Mouse (Mus musculus) frontal cortex, postnatal 36 days (tissue): ENCODE data around the gene Herc3.
A peak's percentile ranks its signal among the peaks of the same experiment; 100 is the strongest.

ENCODE experiments used
- DNase-seq, 2 experiments: peaks; one replicate each; pipeline ENCODE4 v3.0.0; 2022; ENCODE audit warnings: low spot score in 2 of 2

Herc3 gene

DNA sequence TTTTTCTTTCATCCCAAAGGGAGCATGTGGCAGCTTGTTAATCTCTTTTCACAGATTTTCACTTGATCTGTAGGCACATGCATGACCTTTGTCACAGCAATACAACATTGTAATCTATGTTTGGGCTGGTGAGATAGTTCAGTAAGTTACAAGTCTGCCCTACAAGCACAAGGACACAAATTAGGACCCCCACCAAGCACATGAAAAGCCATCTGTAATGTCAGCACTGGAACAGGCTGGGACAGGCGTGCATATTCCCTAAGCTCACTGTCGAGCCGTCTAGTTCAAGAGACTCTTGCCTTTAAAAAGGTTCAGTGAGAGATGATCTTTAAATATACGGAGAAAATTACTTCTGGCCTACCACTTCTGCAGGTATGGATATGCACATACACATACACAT lies 28.3 kb downstream of the Herc3 start:
- DNase-seq = no peak

DNA sequence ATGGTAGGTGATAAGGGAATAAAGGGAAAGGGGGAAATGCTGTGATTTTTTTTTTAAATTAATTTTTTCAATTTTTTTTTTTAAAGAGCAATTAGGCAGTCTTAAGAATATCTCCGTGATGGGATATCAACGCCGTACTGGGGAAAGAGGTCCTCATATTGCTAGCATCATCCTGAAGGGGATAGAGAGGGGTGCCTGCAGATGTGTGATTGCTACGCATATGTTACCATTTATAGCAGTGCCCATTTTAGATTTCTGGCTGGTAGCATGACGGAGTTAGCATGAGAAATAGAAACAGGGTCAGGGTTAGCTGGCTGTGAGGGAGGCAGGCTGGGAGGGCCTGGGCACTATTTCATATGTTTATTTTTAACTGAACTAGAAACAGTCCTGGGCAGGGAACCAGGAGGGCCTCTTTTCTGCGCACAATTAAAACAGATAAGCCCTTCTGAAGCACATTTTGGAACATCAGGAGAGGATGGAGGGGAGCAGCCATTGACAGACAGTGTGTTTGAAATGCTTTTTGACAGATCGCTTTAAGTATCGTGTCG lies 31.3 kb downstream of the Herc3 start:
- DNase-seq = no peak

DNA sequence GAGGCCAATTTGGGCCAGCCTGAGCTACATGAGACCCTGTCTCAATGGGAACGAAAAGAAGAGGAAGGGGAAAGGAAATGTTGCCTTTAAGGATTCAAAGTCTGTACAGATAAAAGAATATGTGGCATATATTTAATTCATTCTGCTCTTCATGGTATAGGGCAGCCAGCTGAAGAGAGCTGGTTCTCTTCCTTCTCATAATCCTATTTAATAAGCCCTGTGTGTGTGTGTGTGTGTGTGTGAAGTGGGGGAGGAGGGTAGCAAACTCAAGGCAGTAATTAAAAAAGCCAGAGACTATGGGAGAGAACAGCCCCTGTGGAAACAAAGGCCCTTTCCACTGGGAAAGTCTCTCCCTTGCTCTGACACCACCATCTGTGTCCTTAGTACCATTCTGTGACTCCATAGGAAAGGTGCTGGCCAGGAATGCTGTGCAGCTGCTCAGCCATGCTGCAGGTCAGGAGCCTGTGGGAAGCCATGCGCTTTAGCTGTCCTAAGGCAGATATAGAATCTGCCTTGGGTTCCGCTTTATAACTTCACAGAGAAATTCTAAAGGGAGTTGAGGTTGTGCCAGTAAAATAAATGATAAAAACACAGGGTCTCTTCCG lies 32.5 kb downstream of the Herc3 start:
- no peak for DNase-seq

DNA sequence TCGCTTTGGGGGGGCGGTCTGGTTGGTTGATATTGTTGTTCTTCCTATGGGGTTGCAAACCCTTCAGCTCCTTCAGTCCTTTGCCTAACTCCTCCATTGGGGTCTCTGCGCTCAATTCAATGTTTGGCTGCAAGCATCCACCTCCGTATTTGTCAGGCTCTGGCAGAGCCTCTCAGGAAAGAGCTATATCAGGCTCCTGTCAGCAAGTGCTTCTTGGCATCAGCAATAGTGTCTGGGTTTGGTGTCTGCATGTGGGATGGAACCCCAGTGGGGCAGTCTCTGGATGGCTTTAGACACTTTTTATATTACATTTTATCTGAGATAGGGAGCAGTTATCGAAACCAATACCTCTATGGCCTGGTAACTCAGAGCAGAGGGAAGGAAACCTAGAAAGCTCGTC lies 36.6 kb downstream of the Herc3 start:
- DNase-seq = peak in 1 of 2 experiments; percentile 61

DNA sequence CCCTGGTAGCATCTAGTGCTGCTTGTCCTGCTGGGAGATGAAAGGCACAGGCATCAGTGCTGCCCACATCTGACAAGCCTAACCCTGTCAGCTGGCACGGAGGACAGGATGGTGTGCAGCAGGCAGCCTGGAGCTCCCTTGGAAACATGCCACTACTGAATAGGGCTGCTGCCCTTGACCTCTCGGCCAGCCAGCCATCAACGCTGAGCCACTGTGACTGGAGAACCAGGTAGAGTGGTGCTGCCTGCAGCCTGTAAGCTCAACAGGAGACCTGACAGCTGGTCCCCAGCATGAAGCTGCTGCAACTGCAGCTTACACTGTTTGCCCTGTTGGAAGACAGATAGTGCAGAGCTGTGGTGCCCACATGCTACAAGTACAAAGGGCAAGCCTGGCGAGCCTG lies 48.3 kb downstream of the Herc3 start:
- DNase-seq = no peak

DNA sequence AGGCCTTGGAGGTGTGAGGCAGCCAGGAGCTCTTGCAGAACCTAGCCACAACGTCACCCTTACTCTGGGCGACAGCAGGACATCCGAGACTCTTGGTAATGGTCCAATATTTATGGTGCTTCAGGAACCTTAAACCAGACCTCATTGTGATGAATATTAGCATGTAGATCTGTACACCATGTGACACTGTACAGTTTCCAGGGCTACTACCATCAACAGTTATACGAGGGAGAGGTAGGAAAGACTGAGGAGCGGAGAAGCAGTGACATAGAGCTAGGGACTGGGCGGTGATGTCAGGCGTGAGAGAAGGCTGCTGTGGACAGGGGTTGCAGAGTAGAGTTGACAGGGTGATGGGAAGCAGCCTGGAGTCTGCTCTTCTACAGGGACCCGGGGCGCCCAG lies 48.7 kb downstream of the Herc3 start:
- DNase-seq = no peak

DNA sequence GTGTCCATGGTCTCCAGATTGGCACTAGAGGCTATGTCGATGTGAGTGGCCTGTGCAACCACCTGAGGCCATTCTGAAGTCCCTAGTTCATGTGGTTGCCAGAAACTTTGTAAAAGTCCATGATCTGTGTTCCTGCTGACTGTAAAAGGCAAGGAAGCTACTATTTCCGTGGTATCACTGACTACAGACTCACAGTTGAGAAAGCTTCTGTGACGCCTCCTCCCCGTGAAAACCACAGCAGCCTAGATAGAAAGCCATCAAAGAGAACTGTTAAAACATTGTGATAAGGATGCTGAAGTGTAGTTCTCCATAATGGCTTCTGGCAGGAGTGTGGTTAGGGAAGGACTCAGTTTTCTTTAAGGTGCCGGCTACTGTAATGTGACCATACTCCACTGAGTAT lies 49.6 kb downstream of the Herc3 start:
- DNase-seq = no peak

DNA sequence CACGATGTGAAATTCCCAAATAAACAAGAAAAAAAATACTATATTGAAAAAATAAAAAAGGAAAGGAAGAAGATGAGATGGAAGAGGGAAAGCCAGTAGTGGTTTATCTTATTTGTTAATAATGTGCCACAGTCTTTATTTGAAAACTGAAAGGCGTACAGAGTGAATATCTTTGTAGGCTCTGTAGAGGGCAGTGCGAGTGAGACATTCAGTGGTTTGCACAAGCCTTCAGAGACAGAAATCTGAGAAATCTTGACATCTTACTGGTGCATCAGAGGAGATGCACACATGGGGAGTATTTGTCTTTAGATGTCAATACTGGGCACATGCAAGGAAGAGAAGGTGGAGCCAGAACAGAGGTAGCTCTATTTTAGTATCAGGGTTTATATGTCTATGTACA lies 50.1 kb downstream of the Herc3 start:
- no peak for DNase-seq

DNA sequence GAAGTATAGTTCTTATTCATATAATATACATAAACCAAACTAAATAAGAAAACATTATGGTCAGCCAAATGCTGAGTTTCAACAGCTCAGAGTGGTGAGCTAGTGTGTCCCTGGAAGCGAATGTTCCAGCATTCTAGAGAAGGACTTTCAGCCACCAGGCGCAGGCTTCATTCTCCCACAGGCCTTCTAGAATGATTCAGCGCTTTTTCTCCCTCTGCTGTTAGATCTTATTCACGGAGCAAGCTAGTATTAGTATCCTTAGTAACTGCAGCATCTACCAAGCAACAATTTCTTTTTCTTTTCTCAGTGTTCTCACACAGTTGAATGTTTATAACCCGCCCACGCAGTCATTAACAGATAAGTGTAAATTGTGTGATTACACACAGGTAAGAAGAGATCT lies 51.0 kb downstream of the Herc3 start:
- DNase-seq = no peak

DNA sequence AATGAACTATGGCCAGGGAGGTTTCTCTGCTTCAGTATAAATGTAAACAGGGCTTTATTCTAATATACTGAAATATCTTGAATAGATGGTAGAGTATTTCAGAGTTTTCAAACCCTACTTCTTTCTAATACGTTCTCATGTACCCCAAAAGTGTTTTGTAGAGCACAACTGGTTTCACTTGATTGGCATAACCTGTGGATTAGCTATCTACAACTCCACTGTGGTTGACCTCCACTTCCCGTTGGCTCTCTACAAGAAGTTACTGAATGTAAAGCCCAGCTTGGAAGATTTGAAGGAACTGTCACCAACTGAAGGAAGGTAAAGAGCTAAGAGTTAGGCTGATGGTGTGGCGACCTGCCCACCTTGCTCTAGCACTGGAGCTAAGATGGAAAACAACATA lies 58.7 kb downstream of the Herc3 start:
- no peak for DNase-seq

DNA sequence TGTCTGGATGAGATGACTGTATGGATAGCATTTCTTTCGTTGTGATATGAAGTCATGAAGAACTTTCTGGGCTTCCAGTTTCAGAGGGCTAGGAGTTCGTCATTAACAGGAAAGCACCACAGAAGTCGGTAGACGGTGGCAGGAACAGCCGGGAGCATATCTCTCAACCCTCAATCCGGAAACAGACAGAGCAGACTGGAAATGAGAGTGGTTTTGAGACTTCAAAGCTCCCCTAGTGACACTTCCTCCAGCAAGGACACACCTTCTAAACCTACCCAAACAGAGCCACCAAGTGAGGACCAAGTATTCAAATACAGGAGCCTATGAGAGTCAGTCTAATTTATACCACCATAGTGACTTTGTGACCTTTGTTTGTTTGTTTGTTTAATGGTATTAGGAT lies 62.0 kb downstream of the Herc3 start:
- no peak for DNase-seq

DNA sequence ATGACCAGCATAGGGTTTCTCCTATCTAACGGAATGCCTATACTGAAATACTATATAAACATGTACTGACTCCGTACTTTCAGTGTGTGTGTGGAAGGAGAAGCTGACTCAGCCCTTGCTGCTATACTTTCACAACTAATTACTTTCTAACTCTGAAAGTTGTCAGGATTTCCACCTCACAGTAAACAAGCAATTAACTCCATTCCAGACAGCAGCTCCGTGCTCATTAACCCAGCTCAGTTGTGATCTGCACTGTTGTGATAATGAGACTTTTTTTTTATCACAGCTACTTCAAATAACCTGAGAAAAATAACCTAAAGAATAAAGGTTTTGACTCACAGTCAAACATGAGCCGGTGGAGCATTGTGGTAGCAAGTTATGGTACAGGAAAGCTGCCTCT lies 63.7 kb downstream of the Herc3 start:
- DNase-seq = no peak

DNA sequence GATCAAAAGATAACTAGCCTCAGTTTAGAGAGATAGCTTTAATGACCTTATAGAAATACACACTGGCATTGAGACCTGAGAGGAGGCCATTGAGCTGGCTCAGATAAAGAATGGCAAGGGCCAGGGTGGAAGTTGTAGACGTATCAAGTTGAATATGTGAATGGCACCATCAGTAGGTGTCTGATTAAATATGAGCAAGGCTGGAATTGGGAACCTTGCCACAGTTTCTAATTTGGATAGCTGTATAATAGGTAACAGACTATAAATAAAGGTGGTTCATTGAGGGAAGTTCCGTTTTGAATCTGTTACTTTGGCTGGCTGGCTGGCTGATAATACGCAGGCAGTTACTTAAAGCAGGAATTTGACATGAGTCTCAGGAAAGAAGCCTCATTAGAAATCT lies 65.4 kb downstream of the Herc3 start:
- no peak for DNase-seq

DNA sequence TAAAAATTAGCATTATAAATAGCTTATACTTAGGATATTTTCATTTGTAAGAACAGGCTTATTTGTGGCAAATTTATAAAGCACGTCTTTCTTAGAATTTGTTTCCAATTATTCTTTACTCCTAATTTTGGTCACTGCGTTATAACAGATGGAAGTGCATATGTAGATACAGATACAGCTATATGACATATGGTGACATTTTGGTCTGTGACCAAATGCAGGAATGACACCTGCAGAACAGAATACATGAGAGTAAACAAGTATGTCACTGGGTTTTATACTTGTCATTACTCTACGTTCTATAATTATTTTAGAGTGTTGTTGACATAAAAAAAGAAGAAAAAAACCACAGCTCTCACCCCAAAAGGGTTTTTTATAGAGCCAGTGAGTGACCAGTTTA lies 67.8 kb downstream of the Herc3 start:
- DNase-seq = no peak

DNA sequence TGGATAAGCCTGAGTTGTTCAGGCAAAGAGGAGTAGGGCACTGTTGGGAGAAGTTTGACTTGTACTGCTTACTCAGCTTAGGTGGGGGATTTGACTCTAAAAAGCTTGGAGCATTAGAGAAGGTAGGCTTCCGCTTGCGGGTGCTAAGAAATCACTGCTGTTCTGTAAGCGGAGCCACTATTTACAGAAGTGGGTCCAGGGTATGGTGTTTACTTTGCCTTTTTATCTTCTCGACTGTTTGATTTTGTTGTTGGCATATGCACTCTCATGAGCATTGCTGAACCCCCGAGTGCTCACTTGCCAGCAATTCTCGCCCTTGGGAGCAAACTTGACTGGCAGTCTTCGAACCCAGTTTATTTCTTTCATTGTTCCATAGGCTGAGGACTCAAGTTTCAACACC lies 69.3 kb downstream of the Herc3 start:
- DNase-seq = no peak

DNA sequence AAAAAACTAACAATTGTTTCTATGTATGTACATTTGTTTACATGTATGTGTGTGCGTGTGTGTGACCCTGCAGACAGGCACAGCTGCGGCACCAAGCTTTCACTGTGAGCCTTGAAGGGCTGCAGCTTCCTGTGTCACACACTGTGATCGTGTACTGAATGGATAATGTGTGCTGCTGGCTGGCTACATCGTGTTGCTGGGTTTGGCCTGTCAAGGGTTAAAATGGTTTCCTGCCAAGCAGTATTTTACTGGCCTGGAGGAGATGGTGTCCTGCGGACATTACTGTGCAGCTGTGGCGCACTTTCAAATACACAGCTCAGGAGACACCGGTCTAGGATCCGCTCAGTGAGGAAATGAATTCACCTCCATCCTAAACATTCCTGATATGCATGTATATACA lies 71.9 kb downstream of the Herc3 start:
- peak in 1 of 2 experiments; percentile 52 for DNase-seq

DNA sequence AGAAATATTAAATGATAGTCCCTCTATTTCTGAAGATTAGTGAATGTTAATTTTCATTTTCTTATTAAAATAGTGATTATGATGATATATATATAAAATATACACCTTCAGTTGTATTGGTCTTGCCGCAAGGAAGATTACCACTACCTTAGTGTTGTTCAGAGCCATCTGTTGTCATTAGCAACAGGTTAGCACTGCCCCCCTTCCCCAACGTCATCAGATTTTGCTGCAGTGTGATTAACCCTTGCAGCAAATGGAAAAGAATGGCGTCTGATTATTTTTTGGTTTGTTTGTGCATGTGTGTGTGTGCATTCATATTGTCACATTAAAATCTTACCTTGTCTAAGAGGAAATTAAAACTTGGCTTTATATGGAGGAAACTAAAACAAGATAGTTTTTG lies 73.3 kb downstream of the Herc3 start:
- DNase-seq = no peak

DNA sequence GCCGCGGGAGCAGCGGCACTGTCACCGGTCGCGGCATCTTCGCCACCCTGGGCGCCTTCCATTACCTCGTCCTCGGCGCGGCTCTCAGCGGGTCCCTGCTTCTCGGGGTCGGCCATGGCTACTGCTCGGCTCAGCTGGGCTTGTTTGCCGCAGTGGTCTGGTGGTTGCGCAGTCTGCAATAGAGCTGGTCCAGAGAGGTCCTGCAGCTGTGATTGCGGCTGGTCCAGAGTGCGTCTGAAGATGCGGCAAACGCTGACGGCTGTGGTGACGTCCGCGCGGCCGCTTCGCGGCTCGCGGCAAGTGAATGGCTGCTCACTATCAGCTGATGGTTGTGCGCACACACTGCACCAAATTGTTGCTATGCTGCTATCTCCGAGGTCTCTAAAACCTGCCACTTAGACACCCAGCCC lies 75.6 kb downstream of the Herc3 start, which contains the start of gene Nap1l5:
Gene Nap1l5, minus strand, starts transcription at position 225 of the 410 bp plus-strand sequence.
- DNase-seq = peak; percentile 74 to 79

DNA sequence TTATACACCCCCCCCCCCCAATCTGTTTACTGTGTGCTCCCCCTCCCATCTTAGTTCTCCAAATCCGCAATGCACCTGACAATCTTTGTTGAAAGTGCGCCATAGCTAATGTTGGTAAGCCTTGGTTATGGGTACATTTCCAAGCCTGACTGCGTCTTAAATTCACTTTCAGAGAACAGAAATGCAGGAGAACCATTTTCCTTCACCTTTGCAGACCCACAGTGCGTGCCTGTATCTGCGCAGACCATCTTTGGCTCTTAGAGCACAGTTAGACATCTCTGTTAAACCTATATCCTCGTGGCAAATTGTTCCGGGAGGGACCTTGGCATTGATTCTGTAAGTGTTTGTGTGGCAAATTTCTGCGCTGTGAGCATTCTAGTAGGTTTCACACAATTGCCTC lies 76.1 kb downstream of the Herc3 start:
- no peak for DNase-seq

DNA sequence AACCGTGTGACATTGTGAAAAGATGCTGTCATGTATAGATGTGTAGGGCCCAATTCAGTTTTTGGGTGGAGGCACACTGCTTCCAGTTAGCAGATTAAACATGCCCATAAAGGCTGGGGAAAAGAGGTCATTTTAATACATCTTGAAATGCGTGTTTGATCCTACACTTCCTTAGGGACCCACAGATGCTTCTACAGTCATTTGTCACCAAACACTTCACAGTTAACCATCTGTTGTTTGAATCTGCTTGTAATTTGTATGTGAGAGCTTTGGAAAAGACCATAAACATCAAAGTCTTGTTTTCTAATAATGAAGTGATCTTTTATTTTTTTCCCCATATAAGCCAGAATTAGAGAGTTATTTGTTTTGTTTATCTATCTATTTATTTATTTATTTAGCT lies 76.5 kb downstream of the Herc3 start:
- no peak for DNase-seq

DNA sequence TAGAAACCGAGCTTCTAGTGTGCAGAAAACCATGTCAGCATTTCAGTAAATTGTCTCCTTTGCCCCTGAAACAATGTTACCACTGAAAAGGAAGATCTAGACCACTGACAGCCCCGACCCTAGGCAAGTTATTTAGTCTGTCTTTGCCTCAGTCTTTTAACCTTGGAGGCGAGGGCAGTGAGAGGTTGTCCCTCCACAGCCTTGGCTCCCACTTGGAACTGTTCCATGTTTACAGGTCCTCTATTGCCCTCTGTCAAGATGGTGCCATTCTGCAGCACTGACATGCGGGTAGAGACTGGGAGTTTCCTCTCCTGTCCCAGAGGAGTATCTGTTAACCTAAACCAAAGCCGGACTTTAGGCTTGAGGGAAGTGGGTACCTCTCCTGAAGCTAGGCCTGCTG lies 81.6 kb downstream of the Herc3 start:
- DNase-seq = no peak

DNA sequence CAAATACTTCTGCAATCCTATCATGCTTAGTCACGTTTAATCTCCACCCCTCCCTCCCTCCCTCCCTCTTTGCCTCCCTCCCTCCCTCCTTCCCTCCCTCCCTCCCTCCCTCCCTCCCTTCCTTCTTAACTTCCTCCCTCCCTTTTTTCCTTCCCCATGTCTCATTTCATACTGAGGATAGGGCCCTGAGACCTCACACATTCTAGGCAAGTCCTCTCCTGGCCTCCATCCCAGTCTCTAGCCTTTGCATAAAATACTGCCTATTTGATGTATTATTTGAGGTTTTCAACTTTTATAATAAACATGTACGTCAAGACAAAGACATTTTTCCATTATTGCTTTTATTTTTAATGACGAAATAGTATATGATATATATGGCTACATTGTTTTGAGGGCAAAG lies 82.3 kb downstream of the Herc3 start:
- DNase-seq = no peak

DNA sequence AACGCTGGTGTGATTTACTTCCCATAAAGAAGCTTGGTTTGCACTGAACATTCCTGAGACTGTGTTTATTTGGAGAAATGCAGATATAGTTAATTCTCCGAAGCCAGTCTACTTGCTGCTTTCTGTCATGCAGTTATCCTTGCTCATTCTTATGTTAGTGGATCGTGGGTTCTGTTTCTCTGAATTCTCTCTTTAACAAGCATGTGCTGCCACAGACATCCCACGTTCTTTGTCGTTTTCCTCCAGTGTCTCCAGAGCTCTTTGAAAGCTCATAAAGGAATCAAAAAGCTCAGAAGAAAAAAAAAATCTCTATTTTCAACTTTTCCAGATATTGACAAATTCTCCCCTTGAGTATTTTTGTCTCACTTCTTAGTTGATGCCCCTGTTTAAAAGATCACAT lies 82.7 kb downstream of the Herc3 start:
- no peak for DNase-seq

DNA sequence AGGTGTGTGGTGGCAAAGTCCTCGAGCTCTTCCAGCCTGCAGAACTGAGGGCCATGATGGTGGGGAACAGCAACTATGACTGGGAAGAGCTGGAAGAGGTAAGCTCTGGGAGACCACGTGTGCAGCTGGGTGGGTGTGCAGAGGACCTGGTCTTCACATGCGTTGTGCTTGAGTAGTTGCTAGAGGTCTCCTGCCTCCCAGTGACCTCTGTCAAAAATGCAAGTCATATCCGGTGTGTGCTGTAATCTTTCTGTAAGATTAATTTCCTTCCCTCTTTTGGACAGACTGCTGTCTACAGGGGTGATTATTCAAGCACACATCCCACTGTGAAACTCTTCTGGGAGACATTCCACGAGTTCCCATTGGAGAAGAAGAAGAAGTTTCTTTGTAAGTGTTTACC lies 85.2 kb downstream of the Herc3 start:
- DNase-seq = no peak
